Mouse (Mus musculus) embryonic fibroblast, embryonic 13.5 days (primary cell): Measurements from ENCODE around the gene Il17ra.

ENCODE experiments used
- CTCF ChIP-seq: IDR thresholded peaks from 2 replicates; pipeline ENCODE4 v1.5.1; 2011; ENCODE audit warnings: mild to moderate bottlenecking, control low read depth, low read length, moderate library complexity, borderline replicate concordance; ENCODE audit not compliant: insufficient read depth
- POLR2A ChIP-seq: IDR thresholded peaks from 2 replicates; pipeline ENCODE4 v1.6.1; 2011; ENCODE audit warnings: low read depth, mild to moderate bottlenecking, control low read depth, low read length, moderate library complexity

- TF ChIP-seq POLR2A (no peak), CTCF (no peak)
Observed at GRCm38 (mm10) chr6:120488647-120489046, 25.6 kb downstream of the Il17ra start.
